Mouse (Mus musculus): ENCODE results near the gene Gns.

DNA sequence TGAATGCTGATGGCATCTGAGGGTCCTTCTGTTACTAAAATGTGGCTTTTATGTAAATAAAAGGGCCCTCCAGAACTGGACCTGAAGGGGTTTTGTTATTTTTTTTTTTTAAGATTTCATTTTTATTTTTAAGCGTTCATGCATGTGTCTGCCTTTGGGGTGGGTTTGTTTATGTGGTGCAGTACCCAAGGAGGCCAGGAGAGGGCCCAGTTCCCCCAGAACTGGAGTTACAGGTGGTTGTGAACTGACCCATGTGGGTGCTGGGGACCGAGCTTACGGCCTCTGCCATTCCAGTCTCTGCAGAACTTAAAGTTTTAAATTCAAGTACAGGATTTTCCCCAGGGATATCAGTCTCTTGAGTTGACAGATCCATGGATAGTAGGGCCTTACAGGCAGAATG lies 14.5 kb downstream of the Gns start:
- TF ChIP-seq POLR2A (IDR thresholded peaks at IDR 0.05; ENCODE audit: insufficient read depth, low read depth, low read length) (no peak), CTCF (IDR thresholded peaks at IDR 0.05; ENCODE audit: insufficient read depth, low read depth, low read length) (no peak)
